Mouse (Mus musculus): ENCODE measurements around the gene Fam49a.

- TF ChIP-seq EP300 (IDR thresholded peaks at IDR 0.05; ENCODE audit: low read depth): no peak
- TF ChIP-seq CTCF (IDR thresholded peaks at IDR 0.05; ENCODE audit: low read depth): no peak
These were observed 30.2 kb downstream of the Fam49a start for GRCm38 (mm10) chr12:12292043-12292618.

Data from liver, postnatal 0 days (tissue).